Mouse (Mus musculus) cerebellum, adult 2 months (tissue): ENCODE measurements at regions not wholly inside any gene's neighbourhood (a gene's known extent, or its start where the extent isn't known, plus 50 kb on each side); places are given as distances from the start of the nearest gene placed in this dataset.

ENCODE experiments used
- DNase-seq, 2 experiments: peaks; one replicate each; pipeline ENCODE4 v3.0.0; 2021
- H3K27ac ChIP-seq: fragments of 200-500 bp; 2 replicates; pipeline ENCODE4 v1.5.1; 2012; ENCODE audit warnings: low read length, control low read depth, inconsistent platforms; ENCODE audit not compliant: insufficient read depth
- H3K27me3 ChIP-seq: fragments of 200-500 bp; 2 replicates; pipeline ENCODE4 v1.6.1; 2012; ENCODE audit warnings: inconsistent platforms, mild to moderate bottlenecking, low read length, moderate library complexity; ENCODE audit not compliant: control insufficient read depth, insufficient read depth
- H3K4me1 ChIP-seq: fragments of 200-500 bp; 2 replicates; pipeline ENCODE4 v1.6.1; 2011; ENCODE audit warnings: low read length; ENCODE audit not compliant: control insufficient read depth, insufficient read depth
- H3K4me3 ChIP-seq: fragments of 200-500 bp; replicated peaks from 2 replicates; pipeline ENCODE3; 2011; ENCODE audit warnings: mild to moderate bottlenecking, low read depth, low read length, control low read depth; ENCODE audit not compliant: insufficient read depth
- CTCF ChIP-seq: fragments of 200-500 bp; IDR thresholded peaks from 2 replicates; pipeline ENCODE4 v1.5.1; 2011; ENCODE audit warnings: low read depth, mild to moderate bottlenecking, control low read depth, low read length, moderate library complexity, borderline replicate concordance; ENCODE audit not compliant: insufficient read depth
- POLR2A ChIP-seq: fragments of 200-500 bp; IDR thresholded peaks from 2 replicates; pipeline ENCODE4 v1.6.1; 2011; ENCODE audit warnings: low read length, control low read depth, borderline replicate concordance; ENCODE audit not compliant: insufficient read depth
- WGBS: fragments of 180-500 bp; shearing (Covaris S2); methylation state at CpG from one replicate; pipeline ENCODE4 v1.1.7; 2018; 5-methylcytosine and 5-hydroxymethylcytosine counted together

- no peak for DNase-seq
- TF ChIP-seq POLR2A (no peak), CTCF (no peak)
- H3K4me3 ChIP-seq, result no peak overlapping the region
- WGBS, result 46% methylated on average over 9 of the region's 9 CpGs
- peaks cover 48% of the 10 kb centered on the region for H3K4me1 ChIP-seq
- no peaks in the 10 kb centered on the region for H3K27me3 ChIP-seq
- H3K27ac ChIP-seq, result peak overlapping the region; percentile 70; the same call in 1 of the 2 replicates
These were observed 138.4 kb upstream of the Klf14 start for GRCm38 (mm10) chr6:31097254-31097653.

GRCm38 (mm10) chr6:31098106-31098505, 139.2 kb upstream of the Klf14 start:
- H3K27me3 ChIP-seq, result no peaks in the 10 kb centered on the region
- H3K4me3 ChIP-seq, result no peak overlapping the region
- H3K27ac ChIP-seq, result no peak overlapping the region
- WGBS, result 87% methylated on average over 5 of the region's 5 CpGs
- DNase-seq, result no peak
- H3K4me1 ChIP-seq, result peaks cover 47% of the 10 kb centered on the region
- TF ChIP-seq CTCF (no peak), POLR2A (no peak)

GRCm38 (mm10) chr6:31100084-31100579, 141.3 kb upstream of the Klf14 start:
- Histone ChIP-seq H3K27ac (no peak overlapping the region), H3K4me3 (no peak overlapping the region), H3K27me3 (no peaks in the 10 kb centered on the region), H3K4me1 (peaks cover 40% of the 10 kb centered on the region)
- TF ChIP-seq CTCF (no peak), POLR2A (no peak)
- DNase-seq, result peak; percentile 67 to 76
- 35% methylated on average over 12 of the region's 12 CpGs for WGBS

- peaks cover 40% of the 10 kb centered on the region for H3K4me1 ChIP-seq
- H3K4me3 ChIP-seq, result no peak overlapping the region
- 76% methylated on average over 5 of the region's 5 CpGs for WGBS
- no peak overlapping the region for H3K27ac ChIP-seq
- TF ChIP-seq CTCF, result no peak
- no peak for TF ChIP-seq POLR2A
- no peak for DNase-seq
- no peaks in the 10 kb centered on the region for H3K27me3 ChIP-seq
These were observed 141.9 kb upstream of the Klf14 start for GRCm38 (mm10) chr6:31100749-31101148.

GRCm38 (mm10) chr6:31106144-31106836, 147.4 kb upstream of the Klf14 start:
- peak; percentile 60 to 80 for DNase-seq
- no peaks in the 10 kb centered on the region for H3K27me3 ChIP-seq
- H3K4me1 ChIP-seq, result peaks cover 29% of the 10 kb centered on the region
- 33% methylated on average over 10 of the region's 10 CpGs for WGBS
- H3K4me3 ChIP-seq, result no peak overlapping the region
- no peak for TF ChIP-seq CTCF
- no peak for TF ChIP-seq POLR2A
- H3K27ac ChIP-seq, result no peak overlapping the region

GRCm38 (mm10) chr6:31106856-31107359, 148.0 kb upstream of the Klf14 start:
- TF ChIP-seq CTCF (no peak), POLR2A (no peak)
- WGBS, result 75% methylated on average over 10 of the region's 10 CpGs
- peak in 1 of 2 experiments; percentile 24 for DNase-seq
- Histone ChIP-seq H3K4me1 (peaks cover 32% of the 10 kb centered on the region), H3K27ac (no peak overlapping the region), H3K4me3 (no peak overlapping the region), H3K27me3 (no peaks in the 10 kb centered on the region)

GRCm38 (mm10) chr6:31107360-31107759, 148.5 kb upstream of the Klf14 start:
- DNase-seq, result no peak
- 79% methylated on average over 4 of the region's 4 CpGs for WGBS
- H3K4me1 ChIP-seq, result peaks cover 32% of the 10 kb centered on the region
- no peak overlapping the region for H3K4me3 ChIP-seq
- H3K27ac ChIP-seq, result no peak overlapping the region
- H3K27me3 ChIP-seq, result no peaks in the 10 kb centered on the region
- TF ChIP-seq POLR2A (no peak), CTCF (no peak)

GRCm38 (mm10) chr6:31107916-31108685, 149.2 kb upstream of the Klf14 start:
- peaks cover 27% of the 10 kb centered on the region for H3K4me1 ChIP-seq
- TF ChIP-seq CTCF (no peak), POLR2A (no peak)
- WGBS, result 87% methylated on average over 5 of the region's 5 CpGs
- H3K4me3 ChIP-seq, result no peak overlapping the region
- no peak overlapping the region for H3K27ac ChIP-seq
- no peak for DNase-seq
- H3K27me3 ChIP-seq, result no peaks in the 10 kb centered on the region
